Mouse (Mus musculus): ENCODE measurements around the gene Hist1h4h. TPM values are rescaled to one million over a fixed set of nuclear protein-coding genes. Genes with fewer than 3 reads are reported as not detected.

Gene Hist1h4h
- polyA plus RNA-seq, 1 experiment from 2014 or later, result 6.9 TPM

- H3K4me1 ChIP-seq, result peaks cover 7% of the 10 kb centered on the region; the same call in 1 of the 2 replicates
- under 1% methylated on average over 17 of the region's 17 CpGs for WGBS
- no peak overlapping the region for H3K9ac ChIP-seq
- H3K36me3 ChIP-seq, result no peaks in the 10 kb centered on the region
- H3K9me3 ChIP-seq (replicated peaks), result no peaks in the 10 kb centered on the region
- no peak overlapping the region for H3K4me3 ChIP-seq
- no peak overlapping the region for H3K27ac ChIP-seq
- H3K27me3 ChIP-seq, result peaks cover 11% of the 10 kb centered on the region
- peak; percentile 69; the same call in 1 of the 2 replicates for ATAC-seq (ENCODE audit: low FRiP score)
- 0 out of 2 replicates have a peak overlapping the region, but pooled peaks have one; percentile 2 for H3K4me2 ChIP-seq (replicated peaks)
Observed at GRCm38 (mm10) chr13:23500424-23501200, 30.2 kb upstream of the Hist1h4h start.

DNA sequence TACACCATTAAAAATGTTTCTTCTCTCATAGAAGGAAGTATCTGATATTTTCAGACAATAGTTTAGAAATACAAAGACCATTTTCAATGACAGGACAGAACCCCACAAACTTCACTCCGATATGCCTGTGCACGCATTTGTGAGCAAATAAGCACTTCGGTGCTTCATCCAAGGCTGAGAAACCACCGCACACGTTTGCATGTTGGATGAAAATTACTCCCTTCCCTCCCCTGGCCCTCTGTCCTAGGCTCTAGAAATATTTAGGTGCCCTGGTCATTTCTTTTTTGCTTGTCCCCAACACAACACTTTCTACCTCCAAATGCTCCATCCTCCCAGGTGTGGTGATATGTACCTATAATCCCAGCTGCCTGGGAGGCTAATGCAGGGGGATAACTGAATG lies 29.3 kb upstream of the Hist1h4h start:
- Histone ChIP-seq H3K9ac (no peak overlapping the region), H3K9me3 (replicated peaks) (no peaks in the 10 kb centered on the region), H3K36me3 (no peaks in the 10 kb centered on the region), H3K27ac (no peak overlapping the region), H3K27me3 (peaks cover 11% of the 10 kb centered on the region), H3K4me1 (peaks cover 12% of the 10 kb centered on the region; the same call in 1 of the 2 replicates), H3K4me2 (replicated peaks) (peak overlapping the region; percentile 3; the same call in 1 of the 2 replicates), H3K4me3 (no peak overlapping the region)
- WGBS, result 22% methylated on average over 5 of the region's 5 CpGs
- ATAC-seq (ENCODE audit: low FRiP score), result no peak

DNA sequence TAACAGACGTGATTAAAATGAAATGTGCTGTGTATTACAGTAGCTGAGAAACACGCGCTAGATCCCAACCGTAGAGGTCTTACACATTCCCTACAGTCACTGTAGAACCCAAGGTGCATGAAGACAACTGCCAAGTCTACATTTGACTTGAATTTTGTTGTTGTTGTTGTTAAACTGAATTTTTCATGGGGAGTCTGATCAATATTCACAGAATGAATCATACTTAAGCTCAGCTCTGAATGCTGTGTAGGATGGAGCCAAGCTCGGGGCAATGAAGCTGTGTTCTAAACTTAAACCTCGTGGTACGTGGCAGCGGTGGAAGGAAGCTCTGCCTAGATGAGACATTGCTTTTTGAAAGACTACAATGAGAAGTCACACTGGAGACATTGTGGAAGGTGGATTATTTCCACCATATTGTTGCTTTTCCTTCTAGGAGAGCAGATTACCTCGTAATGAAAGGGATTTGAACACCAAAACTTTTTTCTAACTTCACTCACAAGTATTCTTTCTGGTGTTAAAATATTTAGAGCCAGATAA lies 28.8 kb upstream of the Hist1h4h start:
- peaks cover 12% of the 10 kb centered on the region; the same call in 1 of the 2 replicates for H3K4me1 ChIP-seq
- ATAC-seq (ENCODE audit: low FRiP score), result no peak
- H3K4me3 ChIP-seq, result no peak overlapping the region; the same call in 1 of the 2 replicates
- no peaks in the 10 kb centered on the region for H3K36me3 ChIP-seq
- H3K27ac ChIP-seq, result no peak overlapping the region
- no peak overlapping the region for H3K9ac ChIP-seq
- peaks cover 11% of the 10 kb centered on the region for H3K27me3 ChIP-seq
- 29% methylated on average over 9 of the region's 9 CpGs for WGBS
- H3K4me2 ChIP-seq (replicated peaks), result no peak overlapping the region
- no peaks in the 10 kb centered on the region for H3K9me3 ChIP-seq (replicated peaks)

DNA sequence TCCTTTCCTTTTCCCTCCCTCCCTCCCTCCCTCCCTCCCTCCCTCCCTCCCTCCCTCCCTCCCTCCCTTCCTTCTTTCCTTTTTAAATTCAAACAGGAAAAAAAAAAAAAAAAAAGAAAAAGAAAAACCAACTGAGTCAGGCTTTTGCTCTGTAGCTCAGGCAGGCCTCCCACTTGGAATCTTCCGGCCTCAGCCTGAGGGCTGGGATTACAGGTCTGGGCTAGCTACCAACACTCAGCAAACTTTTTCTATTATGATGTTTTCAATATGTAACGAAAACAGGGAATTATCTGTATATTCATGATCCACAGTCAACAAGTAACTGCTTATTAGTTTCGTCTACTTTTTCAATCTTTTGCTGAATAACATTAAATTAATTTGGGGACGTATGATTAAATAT lies 27.9 kb upstream of the Hist1h4h start:
- H3K27me3 ChIP-seq, result peaks cover 11% of the 10 kb centered on the region
- no peak overlapping the region for H3K4me2 ChIP-seq (replicated peaks)
- ATAC-seq (ENCODE audit: low FRiP score), result no peak
- H3K9me3 ChIP-seq (replicated peaks), result no peaks in the 10 kb centered on the region
- WGBS, result 38% methylated on average over 4 of the region's 4 CpGs
- H3K9ac ChIP-seq, result no peak overlapping the region
- H3K4me1 ChIP-seq, result peaks cover 12% of the 10 kb centered on the region; the same call in 1 of the 2 replicates
- no peak overlapping the region for H3K27ac ChIP-seq
- no peaks in the 10 kb centered on the region for H3K36me3 ChIP-seq
- H3K4me3 ChIP-seq, result no peak overlapping the region

DNA sequence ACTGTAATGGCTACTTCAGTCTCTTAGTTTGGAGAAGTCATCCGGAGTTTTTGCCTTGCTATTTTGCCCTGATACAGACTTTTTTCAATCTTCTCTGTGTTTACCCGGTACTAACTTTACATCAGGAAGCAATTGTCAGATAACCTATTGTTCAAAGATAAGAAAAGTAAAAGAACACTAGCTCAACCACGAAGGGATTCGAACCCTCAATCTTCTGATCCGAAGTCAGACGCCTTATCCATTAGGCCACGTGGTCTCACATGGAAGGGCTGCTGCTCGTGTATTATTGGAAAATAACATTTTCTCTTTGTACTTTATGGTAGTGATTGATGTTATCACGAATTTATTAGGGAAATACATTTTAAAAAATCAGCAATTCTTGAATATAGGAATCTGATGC lies 27.1 kb upstream of the Hist1h4h start:
- Histone ChIP-seq H3K4me1 (peaks cover 7% of the 10 kb centered on the region; the same call in 1 of the 2 replicates), H3K4me3 (no peak overlapping the region), H3K4me2 (replicated peaks) (peak overlapping the region; percentile 2; the same call in 1 of the 2 replicates), H3K9ac (no peak overlapping the region), H3K27me3 (peaks cover 8% of the 10 kb centered on the region; the same call in 1 of the 2 replicates), H3K9me3 (replicated peaks) (no peaks in the 10 kb centered on the region), H3K36me3 (no peaks in the 10 kb centered on the region), H3K27ac (no peak overlapping the region)
- ATAC-seq (ENCODE audit: low FRiP score), result no peak
- WGBS, result 1% methylated on average over 9 of the region's 9 CpGs

DNA sequence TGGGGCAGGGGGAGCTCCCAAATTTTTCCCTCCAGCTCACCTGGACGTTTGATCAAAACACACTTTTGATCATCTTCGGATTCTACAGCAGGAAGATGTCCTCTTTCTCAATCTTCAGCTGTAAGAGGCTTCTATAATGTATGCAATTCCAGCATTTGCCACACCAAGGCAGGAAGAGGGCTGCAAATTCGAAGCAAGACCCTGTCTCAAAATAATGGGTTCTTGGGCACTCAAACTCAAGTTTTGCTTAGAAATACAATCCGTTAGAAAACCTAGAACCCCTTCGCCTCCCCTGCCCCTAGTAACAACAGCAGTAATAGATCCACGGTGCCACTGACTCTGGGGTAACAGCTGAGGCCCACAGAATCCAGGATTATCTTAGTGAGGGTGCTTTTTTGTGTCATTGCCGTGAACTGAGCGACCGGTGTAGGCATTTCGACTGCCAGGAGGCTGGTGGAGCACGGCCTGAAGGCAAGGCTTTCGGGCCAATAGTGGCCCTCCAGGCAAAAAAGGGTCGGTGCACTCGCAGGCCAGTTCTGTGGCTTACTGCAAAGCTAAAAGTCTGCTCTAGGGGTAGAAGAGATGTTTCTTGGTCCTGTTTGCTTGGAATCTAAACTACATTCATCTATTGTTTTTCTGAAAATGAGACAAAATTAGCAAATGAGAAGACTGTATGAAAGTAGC lies 25.0 kb upstream of the Hist1h4h start:
- Histone ChIP-seq H3K9me3 (replicated peaks) (no peaks in the 10 kb centered on the region), H3K4me2 (replicated peaks) (peak overlapping the region; percentile 51), H3K4me3 (peak overlapping the region; percentile 20), H3K9ac (no peak overlapping the region), H3K27me3 (peaks cover 3% of the 10 kb centered on the region; the same call in 1 of the 2 replicates), H3K36me3 (no peaks in the 10 kb centered on the region), H3K27ac (peak overlapping the region; percentile 17; the same call in 1 of the 2 replicates), H3K4me1 (peaks cover 6% of the 10 kb centered on the region; the same call in 1 of the 2 replicates)
- ATAC-seq (ENCODE audit: low FRiP score), result no peak
- 4% methylated on average over 14 of the region's 14 CpGs for WGBS

GRCm38 (mm10) chr13:23506351-23506750 lies 24.5 kb upstream of the Hist1h4h start:
- Histone ChIP-seq H3K27ac (no peak overlapping the region), H3K4me1 (peaks cover 6% of the 10 kb centered on the region; the same call in 1 of the 2 replicates), H3K4me3 (no peak overlapping the region), H3K27me3 (peaks cover 3% of the 10 kb centered on the region; the same call in 1 of the 2 replicates), H3K36me3 (no peaks in the 10 kb centered on the region), H3K4me2 (replicated peaks) (peak overlapping the region; percentile 51), H3K9ac (no peak overlapping the region), H3K9me3 (replicated peaks) (no peaks in the 10 kb centered on the region)
- no peak for ATAC-seq (ENCODE audit: low FRiP score)
- WGBS, result 2% methylated on average over 13 of the region's 13 CpGs

- Histone ChIP-seq H3K4me1 (peaks cover 6% of the 10 kb centered on the region; the same call in 1 of the 2 replicates), H3K9ac (no peak overlapping the region), H3K36me3 (no peaks in the 10 kb centered on the region), H3K4me2 (replicated peaks) (peak overlapping the region; percentile 51; the same call in 1 of the 2 replicates), H3K27ac (no peak overlapping the region), H3K4me3 (no peak overlapping the region), H3K9me3 (replicated peaks) (no peaks in the 10 kb centered on the region), H3K27me3 (no peaks in the 10 kb centered on the region)
- no peak for ATAC-seq (ENCODE audit: low FRiP score)
- WGBS, result 15% methylated on average over 14 of the region's 14 CpGs
Observed at GRCm38 (mm10) chr13:23506819-23507515, 23.9 kb upstream of the Hist1h4h start.

GRCm38 (mm10) chr13:23510127-23510526 lies 20.7 kb upstream of the Hist1h4h start:
- 30% methylated on average over 1 of the region's 1 CpGs for WGBS
- Histone ChIP-seq H3K9me3 (replicated peaks) (no peaks in the 10 kb centered on the region), H3K27ac (no peak overlapping the region), H3K4me1 (peaks cover 6% of the 10 kb centered on the region; the same call in 1 of the 2 replicates), H3K4me2 (replicated peaks) (no peak overlapping the region), H3K27me3 (no peaks in the 10 kb centered on the region), H3K9ac (no peak overlapping the region), H3K36me3 (no peaks in the 10 kb centered on the region), H3K4me3 (no peak overlapping the region)
- no peak for ATAC-seq (ENCODE audit: low FRiP score)

- Histone ChIP-seq H3K27ac (no peak overlapping the region), H3K9me3 (replicated peaks) (no peaks in the 10 kb centered on the region), H3K4me3 (no peak overlapping the region), H3K27me3 (no peaks in the 10 kb centered on the region), H3K4me1 (0 out of 2 replicates have a peak, but pooled peaks cover 3% of the 10 kb centered on the region), H3K36me3 (no peaks in the 10 kb centered on the region), H3K9ac (no peak overlapping the region), H3K4me2 (replicated peaks) (no peak overlapping the region)
- 84% methylated on average over 1 of the region's 1 CpGs for WGBS
- ATAC-seq (ENCODE audit: low FRiP score), result no peak
Observed at GRCm38 (mm10) chr13:23513517-23513916, 17.3 kb upstream of the Hist1h4h start.

- no peak overlapping the region for H3K4me2 ChIP-seq (replicated peaks)
- no peak overlapping the region for H3K9ac ChIP-seq
- ATAC-seq (ENCODE audit: low FRiP score), result no peak
- H3K27me3 ChIP-seq, result no peaks in the 10 kb centered on the region
- H3K27ac ChIP-seq, result no peak overlapping the region
- no peak overlapping the region for H3K4me3 ChIP-seq
- H3K9me3 ChIP-seq (replicated peaks), result no peaks in the 10 kb centered on the region
- H3K4me1 ChIP-seq, result peaks cover 3% of the 10 kb centered on the region; the same call in 1 of the 2 replicates
- WGBS, result 75% methylated on average over 5 of the region's 5 CpGs
- H3K36me3 ChIP-seq, result no peaks in the 10 kb centered on the region
Observed at GRCm38 (mm10) chr13:23515281-23515680, 15.6 kb upstream of the Hist1h4h start.
